Mouse (Mus musculus): Measurements from ENCODE around the gene Fcho2. TPM values are rescaled to one million over a fixed set of nuclear protein-coding genes. Genes with fewer than 3 reads are reported as not detected.

The Fcho2 gene
- total RNA-seq, 4 experiments from 2014 or later: 14.8 to 21.3 (median 19.2) TPM

GRCm38 (mm10) chr13:98715443-98715990 lies 99.7 kb downstream of the Fcho2 start:
- no peak for DNase-seq (ENCODE audit: low spot score in 2 of 2)

GRCm38 (mm10) chr13:98710655-98711054 lies 104.6 kb downstream of the Fcho2 start:
- no peak for DNase-seq (ENCODE audit: low spot score in 2 of 2)

GRCm38 (mm10) chr13:98710236-98710635 lies 105.0 kb downstream of the Fcho2 start:
- DNase-seq (ENCODE audit: low spot score in 2 of 2): no peak

- no peak for DNase-seq (ENCODE audit: low spot score in 2 of 2)
Observed at GRCm38 (mm10) chr13:98705501-98705900, 109.7 kb downstream of the Fcho2 start.

- DNase-seq (ENCODE audit: low spot score in 2 of 2): no peak
Observed at GRCm38 (mm10) chr13:98703786-98704185, 111.5 kb downstream of the Fcho2 start.

GRCm38 (mm10) chr13:98702361-98702760 lies 112.9 kb downstream of the Fcho2 start:
- DNase-seq (ENCODE audit: low spot score in 2 of 2): no peak

GRCm38 (mm10) chr13:98701309-98701675 lies 114.0 kb downstream of the Fcho2 start:
- DNase-seq (ENCODE audit: low spot score in 2 of 2): no peak

- no peak for DNase-seq (ENCODE audit: low spot score in 2 of 2)
Observed at GRCm38 (mm10) chr13:98700661-98701308, 114.5 kb downstream of the Fcho2 start.

GRCm38 (mm10) chr13:98699982-98700540 lies 115.2 kb downstream of the Fcho2 start:
- no peak for DNase-seq (ENCODE audit: low spot score in 2 of 2)

- no peak for DNase-seq (ENCODE audit: low spot score in 2 of 2)
Observed at GRCm38 (mm10) chr13:98699051-98699744, 116.1 kb downstream of the Fcho2 start.

GRCm38 (mm10) chr13:98696716-98697115 lies 118.5 kb downstream of the Fcho2 start:
- DNase-seq (ENCODE audit: low spot score in 2 of 2): no peak

- no peak for DNase-seq (ENCODE audit: low spot score in 2 of 2)
Observed at GRCm38 (mm10) chr13:98695546-98695945, 119.7 kb downstream of the Fcho2 start.

- no peak for DNase-seq (ENCODE audit: low spot score in 2 of 2)
Observed at GRCm38 (mm10) chr13:98694773-98695314, 120.4 kb downstream of the Fcho2 start, which contains the start of gene Tmem171. TSS of gene Tmem171 (minus strand) at chr13:98694834.

GRCm38 (mm10) chr13:98693316-98693715 lies 121.9 kb downstream of the Fcho2 start:
- no peak for DNase-seq (ENCODE audit: low spot score in 2 of 2)

- no peak for DNase-seq (ENCODE audit: low spot score in 2 of 2)
Observed at GRCm38 (mm10) chr13:98691956-98692515, 123.2 kb downstream of the Fcho2 start.

GRCm38 (mm10) chr13:98690886-98691285 lies 124.4 kb downstream of the Fcho2 start:
- DNase-seq (ENCODE audit: low spot score in 2 of 2): no peak

GRCm38 (mm10) chr13:98689605-98690290 lies 125.5 kb downstream of the Fcho2 start:
- DNase-seq (ENCODE audit: low spot score in 2 of 2): no peak

GRCm38 (mm10) chr13:98687931-98688330 lies 127.3 kb downstream of the Fcho2 start:
- DNase-seq (ENCODE audit: low spot score in 2 of 2): no peak

GRCm38 (mm10) chr13:98684144-98684900 lies 130.9 kb downstream of the Fcho2 start:
- no peak for DNase-seq (ENCODE audit: low spot score in 2 of 2)

GRCm38 (mm10) chr13:98683412-98683811 lies 131.8 kb downstream of the Fcho2 start:
- no peak for DNase-seq (ENCODE audit: low spot score in 2 of 2)
